Mouse (Mus musculus): Measurements from ENCODE around the gene Gm39566. TPM values are rescaled to one million over a fixed set of nuclear protein-coding genes. Genes with fewer than 3 reads are reported as not detected.
A peak's percentile ranks its signal among the peaks of the same experiment; 100 is the strongest.

The Gm39566 gene
- total and polyA plus RNA-seq, 3 experiments: 0.05 TPM; not detected in 2

- peak; percentile 95 for DNase-seq (ENCODE audit: low spot score)
- Histone ChIP-seq H3K36me3 (replicated peaks) (peaks cover 43% of the 10 kb centered on the region), H3K4me1 (ENCODE audit: insufficient read depth, low read depth, low read length) (peaks cover 73% of the 10 kb centered on the region), H3K4me3 (ENCODE audit: low read depth, low read length) (peak overlapping the region; percentile 67; the same call in 1 of the 2 replicates), H3K27me3 (ENCODE audit: insufficient read depth, low read length) (peaks cover 18% of the 10 kb centered on the region), H3K9me3 (replicated peaks) (no peaks in the 10 kb centered on the region)
- peak; percentile 89 for ATAC-seq (ENCODE audit: extremely low read depth, insufficient number of reproducible peaks, low FRiP score, poor library complexity, severe bottlenecking)
- TF ChIP-seq POLR2AphosphoS5 (IDR thresholded peaks at IDR 0.05; ENCODE audit: insufficient replicate concordance, low read depth, low read length): no peak
- peak; percentile 96 for TF ChIP-seq TAL1 (conservative IDR thresholded peaks at IDR 0.05; ENCODE audit: low read depth, low read length)
These were observed 38.9 kb upstream of the Gm39566 start for GRCm38 (mm10) chr11:69853994-69854393.

- TF ChIP-seq TAL1 (conservative IDR thresholded peaks at IDR 0.05; ENCODE audit: low read depth, low read length) (no peak), GATA1 (IDR thresholded peaks at IDR 0.05; ENCODE audit: borderline replicate concordance, low read length) (no peak)
- Histone ChIP-seq H3K27me3 (ENCODE audit: insufficient read depth, low read length) (no peaks in the 10 kb centered on the region), H3K4me3 (ENCODE audit: low read depth, low read length) (no peak overlapping the region), H3K9me3 (replicated peaks) (no peaks in the 10 kb centered on the region), H3K36me3 (replicated peaks) (peaks cover 61% of the 10 kb centered on the region), H3K4me1 (ENCODE audit: insufficient read depth, low read depth, low read length) (peaks cover 89% of the 10 kb centered on the region)
- no peak for ATAC-seq (ENCODE audit: extremely low read depth, insufficient number of reproducible peaks, low FRiP score, poor library complexity, severe bottlenecking)
- no peak for DNase-seq (ENCODE audit: low spot score)
These were observed 35.7 kb upstream of the Gm39566 start for GRCm38 (mm10) chr11:69850754-69851153.

- ATAC-seq (ENCODE audit: extremely low read depth, insufficient number of reproducible peaks, low FRiP score, poor library complexity, severe bottlenecking) (no peak), DNase-seq (ENCODE audit: low spot score) (no peak)
- Histone ChIP-seq H3K4me1 (ENCODE audit: insufficient read depth, low read depth, low read length) (peaks cover 88% of the 10 kb centered on the region), H3K36me3 (replicated peaks) (peaks cover 61% of the 10 kb centered on the region), H3K9me3 (replicated peaks) (no peaks in the 10 kb centered on the region), H3K4me3 (ENCODE audit: low read depth, low read length) (no peak overlapping the region), H3K27me3 (ENCODE audit: insufficient read depth, low read length) (no peaks in the 10 kb centered on the region)
- TF ChIP-seq GATA2 (IDR thresholded peaks at IDR 0.05; ENCODE audit: borderline replicate concordance, low read depth, low read length): no peak
- no peak for TF ChIP-seq TAL1 (conservative IDR thresholded peaks at IDR 0.05; ENCODE audit: low read depth, low read length)
- no peak for TF ChIP-seq GATA1 (IDR thresholded peaks at IDR 0.05; ENCODE audit: borderline replicate concordance, low read length)
- no peak for TF ChIP-seq POLR2AphosphoS5 (IDR thresholded peaks at IDR 0.05; ENCODE audit: insufficient replicate concordance, low read depth, low read length)
- TF ChIP-seq CTCF (IDR thresholded peaks at IDR 0.05; ENCODE audit: low read depth, low read length): no peak
These were observed 34.8 kb upstream of the Gm39566 start for GRCm38 (mm10) chr11:69849884-69850283.

- no peak for ATAC-seq (ENCODE audit: extremely low read depth, insufficient number of reproducible peaks, low FRiP score, poor library complexity, severe bottlenecking)
- H3K9me3 ChIP-seq (replicated peaks): no peaks in the 10 kb centered on the region
- no peak for DNase-seq (ENCODE audit: low spot score)
- H3K27me3 ChIP-seq (ENCODE audit: insufficient read depth, low read length): no peaks in the 10 kb centered on the region
- peaks cover 80% of the 10 kb centered on the region for H3K4me1 ChIP-seq (ENCODE audit: insufficient read depth, low read depth, low read length)
- no peak overlapping the region for H3K4me3 ChIP-seq (ENCODE audit: low read depth, low read length)
- TF ChIP-seq GATA2 (IDR thresholded peaks at IDR 0.05; ENCODE audit: borderline replicate concordance, low read depth, low read length) (no peak), TAL1 (conservative IDR thresholded peaks at IDR 0.05; ENCODE audit: low read depth, low read length) (no peak), POLR2AphosphoS5 (IDR thresholded peaks at IDR 0.05; ENCODE audit: insufficient replicate concordance, low read depth, low read length) (no peak), GATA1 (IDR thresholded peaks at IDR 0.05; ENCODE audit: borderline replicate concordance, low read length) (no peak), CTCF (IDR thresholded peaks at IDR 0.05; ENCODE audit: low read depth, low read length) (no peak)
- H3K36me3 ChIP-seq (replicated peaks): peaks cover 61% of the 10 kb centered on the region
These were observed 34.0 kb upstream of the Gm39566 start for GRCm38 (mm10) chr11:69849128-69849527.

- DNase-seq (ENCODE audit: low spot score) (no peak), ATAC-seq (ENCODE audit: extremely low read depth, insufficient number of reproducible peaks, low FRiP score, poor library complexity, severe bottlenecking) (no peak)
- Histone ChIP-seq H3K4me1 (ENCODE audit: insufficient read depth, low read depth, low read length) (peaks cover 72% of the 10 kb centered on the region), H3K4me3 (ENCODE audit: low read depth, low read length) (peak overlapping the region; percentile 78; the same call in 1 of the 2 replicates), H3K9me3 (replicated peaks) (no peaks in the 10 kb centered on the region), H3K36me3 (replicated peaks) (peaks cover 58% of the 10 kb centered on the region), H3K27me3 (ENCODE audit: insufficient read depth, low read length) (no peaks in the 10 kb centered on the region)
- TF ChIP-seq CTCF (IDR thresholded peaks at IDR 0.05; ENCODE audit: low read depth, low read length): no peak
- no peak for TF ChIP-seq GATA2 (IDR thresholded peaks at IDR 0.05; ENCODE audit: borderline replicate concordance, low read depth, low read length)
- no peak for TF ChIP-seq POLR2AphosphoS5 (IDR thresholded peaks at IDR 0.05; ENCODE audit: insufficient replicate concordance, low read depth, low read length)
- TF ChIP-seq GATA1 (IDR thresholded peaks at IDR 0.05; ENCODE audit: borderline replicate concordance, low read length): no peak
- no peak for TF ChIP-seq TAL1 (conservative IDR thresholded peaks at IDR 0.05; ENCODE audit: low read depth, low read length)
These were observed 32.9 kb upstream of the Gm39566 start for GRCm38 (mm10) chr11:69848021-69848420.

GRCm38 (mm10) chr11:69846738-69847688 lies 31.9 kb upstream of the Gm39566 start:
- H3K4me1 ChIP-seq (ENCODE audit: insufficient read depth, low read depth, low read length): peaks cover 67% of the 10 kb centered on the region
- ATAC-seq (ENCODE audit: extremely low read depth, insufficient number of reproducible peaks, low FRiP score, poor library complexity, severe bottlenecking): no peak

More at GRCm38 (mm10) chr11:69846738-69847688, 31.9 kb upstream of the Gm39566 start:
- Histone ChIP-seq H3K27me3 (ENCODE audit: insufficient read depth, low read length) (no peaks in the 10 kb centered on the region), H3K9me3 (replicated peaks) (no peaks in the 10 kb centered on the region), H3K4me3 (ENCODE audit: low read depth, low read length) (peak overlapping the region; percentile 78), H3K36me3 (replicated peaks) (peaks cover 48% of the 10 kb centered on the region)
- DNase-seq (ENCODE audit: low spot score): peak; percentile 74
- no peak for TF ChIP-seq TAL1 (conservative IDR thresholded peaks at IDR 0.05; ENCODE audit: low read depth, low read length)
- TF ChIP-seq POLR2AphosphoS5 (IDR thresholded peaks at IDR 0.05; ENCODE audit: insufficient replicate concordance, low read depth, low read length): no peak
- no peak for TF ChIP-seq GATA2 (IDR thresholded peaks at IDR 0.05; ENCODE audit: borderline replicate concordance, low read depth, low read length)
- no peak for TF ChIP-seq GATA1 (IDR thresholded peaks at IDR 0.05; ENCODE audit: borderline replicate concordance, low read length)
- TF ChIP-seq CTCF (IDR thresholded peaks at IDR 0.05; ENCODE audit: low read depth, low read length): no peak

All from G1E (cell line).